Mouse (Mus musculus): ENCODE data around the gene Iqce.

Gene Iqce

DNA sequence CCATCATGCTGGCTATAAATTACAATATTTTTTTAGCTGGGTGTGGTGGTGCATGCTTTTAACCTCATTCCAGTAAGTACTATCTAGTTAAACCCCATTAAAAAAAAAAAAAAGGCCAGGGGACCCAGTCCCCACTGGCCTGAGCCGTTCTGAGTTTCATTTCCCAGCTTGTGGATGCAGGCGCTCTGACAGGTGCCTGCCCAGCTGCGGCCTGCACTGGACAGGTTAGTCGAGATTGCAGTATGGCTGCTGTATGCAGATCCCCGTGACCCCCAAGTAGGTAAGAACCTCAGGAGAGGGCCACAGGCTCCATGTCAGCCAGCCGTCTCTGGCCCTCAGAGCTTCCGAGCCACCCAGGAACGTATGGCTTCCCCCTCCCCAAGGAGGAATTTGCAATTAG, 40.8 kb downstream of the Iqce start:
- no peak for DNase-seq (ENCODE audit: low read depth)

DNA sequence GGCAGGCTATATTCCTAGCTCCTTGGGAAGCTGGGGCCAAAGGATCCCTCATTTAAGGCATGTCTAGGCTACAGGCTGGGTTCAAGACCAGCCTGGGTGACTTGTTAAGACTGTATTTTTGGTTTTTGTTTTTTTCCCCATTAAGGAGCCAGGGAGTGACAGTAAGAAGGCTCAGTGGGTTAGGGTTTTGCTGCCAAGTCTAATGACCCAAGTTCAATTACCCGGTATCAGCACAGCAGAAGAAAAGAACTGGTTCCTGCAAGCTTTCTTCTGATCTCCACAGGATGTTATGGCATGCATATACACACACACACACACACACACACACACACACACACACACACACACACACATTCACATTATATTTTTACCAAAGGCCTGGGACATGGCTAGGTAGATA, 41.8 kb downstream of the Iqce start:
- no peak for DNase-seq (ENCODE audit: low read depth)

DNA sequence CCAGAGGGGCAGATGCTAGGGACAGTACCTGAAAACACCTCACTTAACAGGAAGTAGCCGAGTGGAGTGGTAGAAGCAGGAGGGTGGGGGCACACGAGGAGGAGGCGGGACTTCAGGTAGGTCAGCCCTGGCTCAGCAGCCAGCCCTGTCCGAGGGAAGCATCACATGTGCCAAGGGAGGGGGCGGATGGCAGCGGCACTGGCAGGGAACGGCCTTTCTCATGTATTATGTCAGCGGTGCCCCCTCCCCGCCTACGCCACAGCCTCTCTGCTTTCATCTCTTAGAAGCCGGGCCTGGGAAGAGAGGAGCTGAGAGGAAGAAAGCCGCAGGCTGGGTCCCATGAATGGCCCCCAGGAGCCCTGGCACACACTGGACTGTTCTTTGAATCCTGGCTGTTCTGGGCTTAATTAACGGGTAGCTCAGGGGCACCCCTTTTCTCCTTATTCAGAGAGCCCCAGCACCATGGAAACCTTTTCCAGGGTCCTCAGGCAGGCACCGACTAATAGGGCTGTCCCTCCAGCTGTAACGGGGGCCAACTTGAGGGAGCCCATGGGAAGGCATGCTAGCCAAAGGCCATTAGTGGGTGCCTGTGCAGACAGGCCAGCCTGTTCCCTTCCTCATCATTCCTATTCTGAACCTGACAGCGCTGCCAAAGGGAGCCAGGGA, 42.4 kb downstream of the Iqce start:
- no peak for DNase-seq (ENCODE audit: low read depth)

DNA sequence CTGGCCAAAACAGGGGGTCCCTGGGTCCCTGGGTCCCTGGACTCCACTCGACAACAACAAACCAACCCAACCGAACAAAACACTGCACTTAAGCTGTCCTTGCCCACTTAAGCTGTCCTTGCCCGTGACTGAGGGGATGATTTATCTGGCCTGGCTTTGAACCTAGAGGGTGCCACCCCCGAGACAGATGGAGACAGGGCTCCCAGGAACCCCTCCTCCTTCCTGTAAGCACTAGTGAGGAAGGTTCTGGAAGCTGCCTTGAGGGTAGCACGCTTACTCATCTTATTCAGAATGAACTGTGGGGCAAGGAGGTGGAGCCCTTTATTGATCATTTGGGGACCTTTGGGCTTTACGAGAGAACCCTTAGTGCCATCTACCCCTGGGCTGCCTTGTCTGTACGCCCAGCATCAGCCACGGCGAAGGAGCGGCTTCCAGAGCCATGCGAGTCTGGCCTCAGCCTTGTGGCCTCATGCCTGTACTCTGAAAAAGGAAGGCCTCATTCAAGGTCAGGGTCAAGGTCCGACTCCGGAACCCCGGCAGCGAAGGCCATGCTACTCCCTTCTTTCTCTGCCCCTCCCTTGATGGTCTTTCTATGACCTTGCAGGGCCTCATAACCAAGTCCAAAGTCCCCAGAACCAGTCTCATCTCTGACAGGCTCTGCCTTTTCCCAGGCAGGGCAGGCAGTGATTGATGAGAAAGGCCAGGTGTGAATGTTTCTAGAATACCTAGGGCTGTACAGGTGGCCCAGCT, 47.9 kb downstream of the Iqce start:
- no peak for DNase-seq (ENCODE audit: low read depth)

DNA sequence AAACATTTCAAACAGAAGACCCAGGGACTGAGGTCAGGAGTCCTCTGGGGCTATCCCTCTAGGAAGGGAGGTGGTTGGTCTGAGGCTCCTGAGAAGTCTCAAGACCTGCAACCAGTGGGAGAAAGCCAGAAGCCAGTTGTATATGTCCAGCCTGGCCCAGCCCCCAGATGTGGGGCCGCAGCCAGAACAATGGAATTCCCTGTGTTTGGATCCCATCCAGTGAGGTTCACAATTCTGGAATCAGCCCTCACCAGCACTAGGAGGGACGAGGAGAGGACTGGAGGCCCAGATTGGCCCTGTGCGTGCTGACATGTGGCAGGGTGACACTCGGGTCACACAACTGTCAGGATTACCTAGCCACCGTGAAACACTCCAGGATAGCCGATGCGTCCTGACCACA, 49.6 kb downstream of the Iqce start:
- no peak for DNase-seq (ENCODE audit: low read depth)

DNA sequence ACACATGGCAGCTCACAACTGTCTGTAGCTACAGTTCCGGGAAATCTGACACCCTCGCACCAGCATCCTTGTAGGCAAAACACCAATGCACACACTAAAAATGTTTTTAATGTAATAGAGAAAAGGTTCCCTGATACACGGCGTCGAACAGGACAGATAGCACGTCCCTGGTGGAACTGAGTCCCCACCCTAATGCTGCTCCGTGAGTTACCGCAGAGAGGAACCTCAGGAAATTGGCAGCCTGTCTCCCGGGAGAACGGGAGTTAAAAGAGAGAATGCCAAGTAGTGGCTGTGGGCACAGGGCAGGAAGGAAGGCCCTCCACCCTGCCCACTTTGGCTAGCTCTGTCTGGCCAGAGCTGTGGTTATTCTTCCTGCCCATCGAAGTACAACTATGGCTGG, 50.9 kb downstream of the Iqce start:
- peak; percentile 60 for DNase-seq (ENCODE audit: low read depth)

DNA sequence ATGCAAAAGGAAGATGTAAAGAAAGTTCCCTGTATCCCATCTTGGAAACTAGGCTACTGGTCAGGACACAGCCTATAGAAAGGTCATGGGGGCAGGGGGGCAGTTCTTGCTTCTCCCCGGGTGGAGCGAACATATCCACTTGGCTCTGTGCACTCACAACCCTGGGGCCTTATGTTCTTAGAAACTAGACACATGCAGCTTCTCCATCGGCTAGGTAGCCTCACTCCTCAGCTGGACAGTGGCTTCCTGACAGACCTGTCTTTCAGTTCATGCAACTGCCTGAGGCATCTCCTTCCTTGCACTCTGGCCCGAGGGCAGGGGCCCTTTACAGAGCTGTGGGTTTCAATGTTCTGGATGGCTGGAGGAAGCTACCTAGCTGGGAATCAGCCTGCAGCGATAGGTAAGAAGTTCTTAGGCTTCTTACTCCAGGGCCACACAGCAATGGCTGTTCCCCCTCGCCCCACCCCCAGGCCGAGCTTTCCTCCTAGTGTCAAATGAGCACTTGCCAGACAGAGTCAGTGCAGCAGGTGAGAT, 52.2 kb downstream of the Iqce start:
- no peak for DNase-seq (ENCODE audit: low read depth)

DNA sequence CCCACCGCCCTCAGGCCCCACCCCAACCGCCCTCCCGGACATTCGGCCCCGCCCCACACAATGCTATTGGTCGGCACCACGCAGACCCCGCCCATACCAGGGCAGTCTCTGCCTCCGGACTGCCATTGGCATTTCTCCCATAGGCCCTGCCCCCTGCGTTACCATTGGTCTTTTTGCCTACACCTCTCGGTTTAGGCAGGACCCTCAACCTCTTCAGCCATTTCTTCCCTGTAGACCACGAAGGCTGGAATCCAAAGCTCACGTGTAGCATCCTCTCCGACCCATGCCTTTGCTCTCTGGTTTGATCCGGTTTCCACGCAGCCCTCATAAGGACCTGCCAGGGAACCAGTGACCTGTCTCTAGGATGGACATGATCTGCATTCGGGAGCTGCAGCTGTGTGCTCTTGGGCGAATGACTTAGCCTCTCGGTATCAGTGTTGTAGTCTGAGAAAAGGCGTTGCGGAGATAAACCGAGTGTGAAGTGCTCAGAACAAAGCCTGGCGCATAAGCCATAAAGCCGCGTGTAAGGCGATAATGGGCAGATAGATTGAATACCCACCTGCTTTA, 53.0 kb downstream of the Iqce start:
- DNase-seq (ENCODE audit: low read depth): peak; percentile 95

DNA sequence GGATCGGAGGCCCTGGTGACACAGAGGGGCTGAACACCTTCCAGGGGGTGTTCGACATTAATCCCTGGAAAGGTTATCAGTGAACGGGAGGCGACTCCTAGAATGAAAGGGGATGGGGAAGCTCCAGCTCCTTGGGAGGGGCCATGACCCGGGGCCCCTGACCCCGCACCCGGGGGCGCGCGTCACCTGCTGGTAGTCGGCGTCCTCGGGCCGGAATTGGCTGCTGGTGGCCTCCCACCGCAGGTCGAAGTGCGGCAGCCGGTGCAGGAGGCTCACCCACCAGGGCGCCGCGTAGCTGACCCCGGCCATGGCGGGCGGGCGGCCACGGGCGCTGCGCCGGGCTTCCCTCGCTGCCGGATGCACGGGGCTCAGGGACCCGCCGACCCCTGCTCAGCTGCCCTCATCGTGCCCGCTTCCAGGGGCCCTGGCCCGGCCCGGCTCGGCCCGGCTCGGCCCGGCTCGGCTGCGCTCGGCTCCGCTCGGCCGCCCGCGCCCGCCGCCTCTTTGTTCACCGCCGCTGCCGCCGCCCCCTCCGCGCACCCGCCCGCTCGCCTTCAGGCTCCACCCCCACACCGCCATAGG, 53.6 kb downstream of the Iqce start, which contains the start of gene Ttyh3:
Ttyh3 (minus strand) TSS at position 513 of the 582 bp plus-strand sequence.
- peak; percentile 37 for DNase-seq (ENCODE audit: low read depth)

DNA sequence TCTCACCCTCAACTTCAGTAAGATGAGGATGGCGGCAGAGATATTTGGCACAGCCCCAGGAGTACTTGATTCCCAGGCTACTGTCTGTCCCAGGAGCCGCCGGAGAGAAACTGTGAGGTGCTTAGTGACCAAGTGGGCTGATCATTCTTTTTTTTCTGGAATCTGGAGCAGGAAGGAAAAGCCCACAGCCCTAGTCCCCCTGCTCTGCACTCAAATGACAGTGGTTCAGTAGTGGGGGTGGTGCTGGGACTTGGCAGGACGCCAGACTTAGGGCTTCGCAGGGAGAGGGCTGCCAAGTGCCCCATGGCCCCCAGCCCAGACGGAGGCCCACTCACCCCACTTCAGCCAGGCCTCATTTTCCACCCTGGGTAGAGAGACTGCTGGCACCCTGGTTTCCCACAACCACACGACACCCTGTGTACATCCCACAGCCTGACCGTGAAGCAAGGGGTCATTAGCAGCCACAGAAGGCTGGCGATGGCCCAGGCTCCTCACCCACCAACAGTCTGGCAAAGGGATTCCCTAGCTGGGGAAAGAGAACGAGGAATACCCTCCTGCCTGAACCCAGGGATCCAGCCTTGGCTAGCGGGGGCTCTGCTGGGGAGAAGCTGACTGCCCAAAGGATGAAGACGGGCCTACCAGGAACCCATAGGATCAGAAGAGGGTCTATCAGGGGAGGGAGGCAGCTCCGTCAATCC, 54.2 kb downstream of the Iqce start:
- DNase-seq (ENCODE audit: low read depth): peak; percentile 41

DNA sequence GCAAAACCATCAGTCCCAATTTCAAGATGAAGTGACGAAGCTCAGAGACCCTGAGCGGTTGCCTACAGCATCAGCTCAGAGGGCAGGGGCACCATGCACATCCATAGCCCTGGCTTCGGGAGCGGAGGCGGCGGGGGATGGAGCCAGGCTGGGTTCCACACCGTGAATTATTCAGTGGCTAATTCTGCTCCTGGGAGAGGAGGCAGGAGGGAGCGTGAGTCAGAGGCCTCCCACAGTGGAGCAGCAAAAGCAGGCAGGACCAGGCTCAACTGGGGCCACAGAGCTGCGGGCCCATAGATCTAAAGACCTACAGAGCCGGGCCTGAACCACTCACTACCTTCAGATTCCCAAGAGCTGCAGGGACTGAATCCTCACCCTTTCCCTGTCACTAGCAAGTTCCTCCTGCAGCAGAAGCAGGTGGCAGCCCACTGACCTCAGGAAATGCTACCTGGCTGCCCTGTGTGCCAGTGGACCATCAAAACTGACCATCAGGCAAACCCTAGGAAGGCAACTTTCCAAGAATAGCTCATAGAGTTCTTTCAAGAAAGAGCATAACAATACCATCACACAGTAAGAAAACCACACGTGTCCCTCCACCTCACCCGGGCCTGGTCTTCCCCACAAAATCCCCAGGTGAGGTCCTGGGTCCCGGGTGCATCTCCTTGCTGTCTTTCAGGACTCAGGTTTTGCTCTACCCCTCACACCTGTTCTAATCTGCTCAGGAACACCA, 55.0 kb downstream of the Iqce start:
- DNase-seq (ENCODE audit: low read depth): no peak

DNA sequence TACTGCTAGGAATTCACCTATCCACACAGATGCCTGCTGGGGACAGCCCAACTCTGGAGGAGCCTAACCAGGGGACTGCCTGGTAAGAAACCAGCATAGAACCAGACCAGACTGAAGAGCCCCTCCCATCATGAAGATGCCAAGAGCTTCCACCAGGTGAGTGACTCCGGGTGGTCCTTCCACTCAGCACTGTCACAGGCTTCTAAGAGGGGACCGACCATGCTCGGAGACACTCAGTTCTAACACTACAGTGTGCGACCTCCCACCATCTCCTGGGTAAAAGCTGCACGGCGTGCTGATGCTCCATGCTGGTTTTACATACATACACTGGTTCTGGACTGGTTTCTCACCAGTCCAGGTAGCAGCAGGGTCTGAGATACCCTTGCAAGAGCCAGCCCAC, 56.0 kb downstream of the Iqce start:
- no peak for DNase-seq (ENCODE audit: low read depth)

DNA sequence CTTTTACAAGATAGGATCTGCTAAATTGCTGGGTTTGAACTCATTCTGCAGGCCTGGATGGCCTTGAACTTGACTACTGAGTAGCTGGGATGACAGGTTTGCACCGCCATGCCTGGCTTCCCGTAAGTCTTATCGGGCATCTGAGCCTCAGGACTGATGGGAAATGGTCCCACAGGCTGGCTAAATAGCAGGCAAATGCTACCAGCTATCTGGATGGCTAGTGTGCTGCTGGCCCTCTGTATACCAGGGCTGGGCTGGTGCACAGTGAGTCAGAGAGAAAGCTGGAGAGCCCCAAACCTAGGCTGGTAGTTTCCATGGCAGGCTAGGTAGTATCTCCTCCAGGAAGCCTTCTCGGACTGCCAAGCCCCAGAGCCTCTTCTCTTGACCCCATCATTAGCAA, 56.7 kb downstream of the Iqce start:
- no peak for DNase-seq (ENCODE audit: low read depth)

DNA sequence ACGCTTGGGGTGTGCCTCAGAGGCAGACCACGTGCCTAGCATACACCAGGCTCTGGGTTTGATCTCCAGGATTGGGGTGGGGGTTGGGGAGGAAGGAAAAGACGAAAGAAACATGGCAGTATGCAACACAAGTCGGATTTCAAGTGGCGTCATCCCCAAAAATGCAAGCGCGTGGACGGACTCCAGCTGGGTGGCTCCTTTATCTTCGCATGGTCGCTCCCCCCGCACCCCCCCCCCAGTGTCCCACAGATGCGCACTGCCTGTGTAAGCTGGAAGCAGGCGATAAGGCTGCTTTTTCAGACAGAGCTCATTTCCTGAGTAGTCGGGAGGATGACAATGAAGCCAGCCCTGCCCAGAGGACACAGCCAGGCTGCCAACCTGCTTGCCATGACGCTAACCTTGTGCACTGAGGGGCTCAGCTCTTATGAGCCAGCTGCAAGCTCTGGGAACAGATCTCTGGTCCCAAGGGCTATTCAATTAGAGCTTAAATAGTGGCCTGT, 57.4 kb downstream of the Iqce start:
- DNase-seq (ENCODE audit: low read depth): peak; percentile 78

DNA sequence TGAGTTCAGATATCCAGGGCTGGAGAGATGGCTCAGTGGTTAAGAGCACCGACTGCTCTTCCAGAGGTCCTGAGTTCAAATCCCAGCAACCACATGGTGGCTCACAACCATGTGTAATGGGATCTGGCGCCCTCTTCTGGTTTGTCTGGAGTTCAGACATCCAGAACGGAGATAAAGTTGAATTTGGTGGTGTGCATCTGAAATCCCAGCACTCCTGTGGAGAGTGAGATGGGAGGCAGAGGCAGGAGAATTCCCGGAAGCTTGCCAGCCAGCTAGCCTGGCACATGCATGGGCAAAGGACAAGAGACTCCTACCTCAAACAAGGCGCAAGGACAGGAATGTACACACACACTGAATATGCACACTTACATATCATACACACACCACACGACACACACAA, 57.9 kb downstream of the Iqce start:
- no peak for DNase-seq (ENCODE audit: low read depth)

DNA sequence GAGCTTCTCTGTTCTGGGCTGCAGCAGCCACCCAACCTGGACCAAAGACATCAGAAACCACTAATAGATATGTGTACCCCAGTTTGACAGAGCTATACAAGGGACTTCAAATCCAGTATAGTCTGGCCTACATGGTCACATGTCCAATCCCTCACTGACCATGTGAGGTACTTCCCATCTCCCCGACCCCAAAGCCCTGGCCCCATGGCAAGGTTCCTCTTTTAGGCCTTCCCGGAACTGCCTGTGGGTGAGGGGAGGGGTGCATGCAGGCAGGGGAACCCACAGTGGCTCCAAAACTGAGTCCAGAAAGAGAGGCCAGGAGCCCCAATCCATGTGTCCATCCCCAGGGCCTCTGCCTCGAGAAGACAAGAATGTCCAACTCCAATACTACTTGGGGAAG, 60.1 kb downstream of the Iqce start:
- DNase-seq (ENCODE audit: low read depth): peak; percentile 87

DNA sequence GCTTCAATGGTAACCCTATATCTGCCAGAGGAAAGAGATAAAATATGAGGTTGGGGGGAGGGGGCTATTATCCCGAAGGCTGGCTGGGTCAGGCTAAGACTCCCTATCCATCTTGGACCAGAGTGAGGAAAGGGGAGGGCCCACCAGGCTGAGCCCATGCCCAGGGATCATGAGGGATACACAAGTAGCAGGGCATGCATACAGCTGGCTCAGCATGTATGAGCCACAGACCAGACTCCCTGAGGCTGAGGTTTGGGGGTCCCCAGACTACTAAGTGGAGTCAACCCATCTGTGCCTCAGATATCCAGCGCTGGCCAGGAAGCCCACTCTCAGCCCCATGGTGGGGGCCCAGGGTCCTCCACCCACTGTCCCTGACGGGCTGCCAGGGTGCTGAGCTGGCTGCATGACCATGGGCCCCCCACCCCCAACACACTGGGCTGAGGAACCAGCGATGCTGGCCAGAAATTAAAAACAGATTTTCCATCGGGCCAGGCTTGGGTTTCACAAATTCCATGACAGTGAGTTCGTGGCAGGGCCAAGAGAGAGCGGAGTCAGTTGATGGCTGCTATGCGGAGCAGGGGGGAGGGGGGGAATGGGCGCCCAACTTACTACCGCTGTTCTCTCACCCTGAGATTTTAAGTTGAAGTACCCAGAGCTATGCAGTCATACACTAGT, 60.8 kb downstream of the Iqce start:
- DNase-seq (ENCODE audit: low read depth): no peak

DNA sequence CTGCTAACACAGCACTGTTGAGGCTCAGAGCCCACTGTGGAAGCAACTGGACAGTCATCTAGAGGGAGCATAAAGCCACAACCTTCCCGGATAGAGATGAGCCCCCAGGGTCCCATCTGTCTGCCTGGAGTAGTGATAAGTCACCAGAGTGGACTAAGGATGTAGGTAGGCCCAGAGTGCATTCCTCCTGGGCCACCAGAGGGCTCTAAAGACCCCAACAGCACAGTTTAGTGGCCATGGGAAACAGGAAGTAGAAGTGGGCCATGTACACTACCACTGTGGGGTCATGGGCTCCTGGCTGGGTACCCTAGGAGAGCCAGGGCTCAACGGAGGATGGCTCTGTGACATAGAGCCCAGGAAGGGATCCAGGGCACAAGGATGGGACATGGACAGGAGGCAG, 61.4 kb downstream of the Iqce start:
- DNase-seq (ENCODE audit: low read depth): no peak

DNA sequence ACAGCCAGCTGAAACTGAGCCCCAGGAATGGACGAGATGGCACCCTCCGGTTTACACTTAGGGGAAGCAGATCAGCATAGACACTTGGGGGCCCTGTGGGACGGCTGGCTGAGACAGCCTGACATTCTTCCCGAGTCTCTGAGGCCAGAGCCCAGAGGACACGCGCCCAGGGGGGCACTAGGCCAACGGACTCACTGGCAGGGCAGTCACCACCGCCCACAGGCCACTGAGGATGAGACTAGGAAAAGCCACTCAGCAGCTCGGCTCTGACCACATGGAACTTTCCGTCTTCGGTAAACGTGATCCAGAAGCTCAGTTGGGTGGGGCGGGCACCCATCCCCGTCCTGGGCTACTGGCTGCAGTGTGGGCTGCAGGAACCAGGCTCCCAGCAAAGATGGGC, 62.3 kb downstream of the Iqce start:
- DNase-seq (ENCODE audit: low read depth): no peak

DNA sequence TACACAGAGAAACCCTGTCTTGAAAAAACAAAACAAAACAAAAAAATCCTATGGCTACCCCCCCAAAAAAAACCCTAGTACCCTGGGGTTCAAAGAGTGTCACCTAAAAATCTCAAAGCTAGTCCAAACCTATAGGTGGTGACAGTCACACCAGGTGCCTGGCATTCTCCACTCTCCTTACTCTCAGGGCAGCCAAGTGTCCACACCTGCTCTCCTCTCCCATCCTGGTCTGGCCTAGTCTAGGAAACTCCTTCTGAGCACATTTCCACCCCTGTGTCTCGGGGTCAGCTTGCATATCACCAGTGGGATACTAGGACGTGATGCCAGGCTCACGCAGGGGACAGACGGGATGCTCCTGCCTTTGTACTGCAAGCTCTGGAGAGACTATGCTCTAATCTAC, 62.9 kb downstream of the Iqce start:
- no peak for DNase-seq (ENCODE audit: low read depth)

DNA sequence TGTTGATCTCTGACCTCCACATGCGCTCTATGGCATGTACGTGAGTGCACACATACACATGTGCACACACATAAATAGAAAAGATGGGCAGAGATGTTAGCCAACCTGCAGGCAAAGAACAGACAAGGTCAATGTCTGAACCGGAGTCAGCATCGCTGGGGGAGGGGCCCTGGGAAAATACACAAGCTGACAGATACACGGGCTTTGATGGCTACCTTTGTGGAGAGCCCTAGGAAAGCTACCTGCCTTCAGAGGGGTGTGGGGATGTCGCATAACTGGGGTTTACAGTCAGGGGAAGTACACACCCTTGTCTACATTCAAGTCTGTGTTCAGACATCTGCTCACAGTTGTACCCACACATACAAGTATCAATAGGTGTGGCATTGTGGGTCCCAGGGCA, 63.7 kb downstream of the Iqce start:
- DNase-seq (ENCODE audit: low read depth): no peak
